Mouse (Mus musculus) MEL (cell line): ENCODE measurements at regions not wholly inside any gene's neighbourhood (a gene's known extent, or its start where the extent isn't known, plus 50 kb on each side); places are given as distances from the start of the nearest gene placed in this dataset.
A peak's percentile ranks its signal among the peaks of the same experiment; 100 is the strongest.

Source experiments
- DNase-seq: peaks from one replicate; pipeline ENCODE4 v3.0.0; 2011; ENCODE audit warnings: low read depth, low spot score
- H3K27ac ChIP-seq: 2 replicates; pipeline ENCODE4 v1.5.1; 2012; ENCODE audit warnings: low read depth, mild to moderate bottlenecking, control low read depth, low read length, moderate library complexity; ENCODE audit not compliant: control insufficient read depth
- H3K27me3 ChIP-seq, 2 experiments: fragments of 150-350 bp in 1 of 2; sonication (generic) in 1 of 2; 2 replicates each; pipeline ENCODE4 v1.6.1; 2012; ENCODE audit warnings: low read length in 2 of 2, mild to moderate bottlenecking in 2 of 2, improper control_type of control experiment in 1 of 2, moderate library complexity in 1 of 2; ENCODE audit not compliant: insufficient read depth in 2 of 2, control insufficient read depth in 1 of 2
- H3K36me3 ChIP-seq, 2 experiments: 2 replicates each; pipeline ENCODE4 v1.6.1; 2012 to 2014; ENCODE audit warnings: low read length in 2 of 2, improper control_type of control experiment in 1 of 2, inconsistent platforms in 1 of 2, mild to moderate bottlenecking in 1 of 2; ENCODE audit not compliant: insufficient read depth in 2 of 2, control insufficient read depth in 1 of 2
- H3K4me1 ChIP-seq, 2 experiments: fragments of 150-350 bp in 1 of 2; sonication (generic) in 1 of 2; 2 replicates each; pipeline ENCODE4 v1.6.1; 2012; ENCODE audit warnings: low read length in 2 of 2, improper control_type of control experiment in 1 of 2, mild to moderate bottlenecking in 1 of 2; ENCODE audit not compliant: insufficient read depth in 2 of 2, control insufficient read depth in 1 of 2
- H3K4me3 ChIP-seq, 2 experiments: fragments of 150-350 bp in 1 of 2; sonication (generic) in 1 of 2; 2 replicates each; pipeline ENCODE4 v1.5.1; 2012; ENCODE audit warnings: low read depth in 2 of 2, low read length in 2 of 2, mild to moderate bottlenecking in 2 of 2, moderate library complexity in 2 of 2, control low read depth in 1 of 2, improper control_type of control experiment in 1 of 2; ENCODE audit not compliant: control insufficient read depth in 1 of 2, insufficient read depth in 1 of 2
- H3K79me2 ChIP-seq: 2 replicates; pipeline ENCODE4 v1.6.1; 2012; ENCODE audit warnings: mild to moderate bottlenecking, low read length, moderate library complexity; ENCODE audit not compliant: control insufficient read depth, poor library complexity, insufficient read depth
- H3K9ac ChIP-seq: 2 replicates; pipeline ENCODE4 v1.6.1; 2012; ENCODE audit warnings: low read depth, mild to moderate bottlenecking, control low read depth, low read length, moderate library complexity; ENCODE audit not compliant: control insufficient read depth, poor library complexity, severe bottlenecking
- H3K9me3 ChIP-seq: fragments of 150-350 bp; sonication (generic); replicated peaks from 2 replicates; pipeline ENCODE4 v1.6.1; 2012; ENCODE audit warnings: mild to moderate bottlenecking, low read length, improper control_type of control experiment, moderate library complexity; ENCODE audit not compliant: insufficient read depth
- BHLHE40 ChIP-seq: IDR thresholded peaks from 2 replicates; pipeline ENCODE4 v1.6.1; 2012; ENCODE audit warnings: low read depth, mild to moderate bottlenecking, inconsistent platforms, low read length, improper control_type of control experiment, borderline replicate concordance
- E2F4 ChIP-seq: IDR thresholded peaks from 2 replicates; pipeline ENCODE4 v1.6.1; 2011; ENCODE audit warnings: low read depth, low read length, improper control_type of control experiment, borderline replicate concordance
- ETS1 ChIP-seq: IDR thresholded peaks from 2 replicates; pipeline ENCODE4 v1.6.1; 2012; ENCODE audit warnings: low read depth, mild to moderate bottlenecking, inconsistent platforms, low read length, improper control_type of control experiment, moderate library complexity
- GATA1 ChIP-seq: IDR thresholded peaks from 2 replicates; pipeline ENCODE4 v1.6.1; 2011; ENCODE audit warnings: low read depth, low read length, improper control_type of control experiment
- HCFC1 ChIP-seq: IDR thresholded peaks from 2 replicates; pipeline ENCODE4 v1.6.1; 2012; ENCODE audit warnings: low read depth, mild to moderate bottlenecking, inconsistent platforms, low read length, improper control_type of control experiment, moderate library complexity
- JUND ChIP-seq: IDR thresholded peaks from 2 replicates; pipeline ENCODE4 v1.6.1; 2011; ENCODE audit warnings: low read depth, mild to moderate bottlenecking, improper control_type of control experiment, low read length
- MEF2A ChIP-seq: IDR thresholded peaks from 2 replicates; pipeline ENCODE4 v1.6.1; 2014; ENCODE audit warnings: low read depth, mild to moderate bottlenecking, inconsistent platforms, low read length, improper control_type of control experiment; ENCODE audit not compliant: poor library complexity, insufficient replicate concordance, severe bottlenecking; ENCODE audit errors: extremely low read depth
- MXI1 ChIP-seq: IDR thresholded peaks from 2 replicates; pipeline ENCODE4 v1.6.1; 2011; ENCODE audit warnings: mild to moderate bottlenecking, low read depth, low read length, improper control_type of control experiment
- MYB ChIP-seq: IDR thresholded peaks from 2 replicates; pipeline ENCODE4 v1.6.1; 2011; ENCODE audit warnings: mild to moderate bottlenecking, low read depth, low read length, improper control_type of control experiment
- POLR2A ChIP-seq, 2 experiments: IDR thresholded peaks; 2 replicates each; pipeline ENCODE4 v1.6.1; 2011 to 2012; ENCODE audit warnings: low read length in 2 of 2, mild to moderate bottlenecking in 2 of 2, control low read depth in 1 of 2, improper control_type of control experiment in 1 of 2, low read depth in 1 of 2, moderate library complexity in 1 of 2; ENCODE audit not compliant: control insufficient read depth in 1 of 2, insufficient read depth in 1 of 2, poor library complexity in 1 of 2
- POLR2AphosphoS2 ChIP-seq: IDR thresholded peaks from 2 replicates; pipeline ENCODE4 v1.6.1; 2011; ENCODE audit warnings: low read length, improper control_type of control experiment
- POLR2AphosphoS5 ChIP-seq: IDR thresholded peaks from 2 replicates; pipeline ENCODE4 v1.6.1; 2012; ENCODE audit warnings: low read depth, borderline replicate concordance, mild to moderate bottlenecking, inconsistent platforms, low read length, moderate library complexity, mixed read lengths
- RAD21 ChIP-seq: IDR thresholded peaks from 2 replicates; pipeline ENCODE4 v1.6.1; 2011; ENCODE audit warnings: mild to moderate bottlenecking, low read depth, low read length, improper control_type of control experiment
- RCOR1 ChIP-seq: IDR thresholded peaks from 2 replicates; pipeline ENCODE4 v1.6.1; 2012; ENCODE audit warnings: low read depth, mild to moderate bottlenecking, inconsistent platforms, low read length, improper control_type of control experiment
- SIN3A ChIP-seq: IDR thresholded peaks from 2 replicates; pipeline ENCODE4 v1.6.1; 2012; ENCODE audit warnings: low read length, improper control_type of control experiment, inconsistent platforms
- SMC3 ChIP-seq: IDR thresholded peaks from 2 replicates; pipeline ENCODE4 v1.6.1; 2011; ENCODE audit warnings: low read depth, low read length, improper control_type of control experiment
- TAL1 ChIP-seq: IDR thresholded peaks from 2 replicates; pipeline ENCODE4 v1.6.1; 2012; ENCODE audit warnings: mild to moderate bottlenecking, inconsistent platforms, low read length, moderate library complexity, mixed read lengths
- TCF12 ChIP-seq: IDR thresholded peaks from 2 replicates; pipeline ENCODE4 v1.6.1; 2014; ENCODE audit warnings: low read depth, mild to moderate bottlenecking, inconsistent platforms, low read length, improper control_type of control experiment, moderate library complexity
- ZKSCAN1 ChIP-seq: IDR thresholded peaks from 2 replicates; pipeline ENCODE4 v1.6.1; 2012; ENCODE audit warnings: low read depth, mild to moderate bottlenecking, inconsistent platforms, low read length, improper control_type of control experiment, moderate library complexity
- ZNF384 ChIP-seq: IDR thresholded peaks from 2 replicates; pipeline ENCODE4 v1.6.1; 2012; ENCODE audit warnings: low read depth, mild to moderate bottlenecking, inconsistent platforms, low read length, improper control_type of control experiment

GRCm38 (mm10) chr15:25305801-25306200 lies 107.8 kb downstream of the Basp1 start:
- Histone ChIP-seq H3K4me3 (no peak overlapping the region), H3K79me2 (no peaks in the 10 kb centered on the region), H3K9me3 (no peaks in the 10 kb centered on the region), H3K36me3 (peaks cover 0 to 5% of the 10 kb centered on the region in 2 experiments; a peak in 2 of 4 replicates), H3K4me1 (peaks cover 8 to 12% of the 10 kb centered on the region in 2 experiments), H3K9ac (no peak overlapping the region), H3K27me3 (no peaks in the 10 kb centered on the region), H3K27ac (no peak overlapping the region)
- no peak for DNase-seq
- TF ChIP-seq RCOR1, result no peak
- TF ChIP-seq E2F4, result no peak
- no peak for TF ChIP-seq RAD21
- no peak for TF ChIP-seq JUND
- TF ChIP-seq POLR2AphosphoS5, result no peak
- TF ChIP-seq ZKSCAN1, result no peak
- TF ChIP-seq BHLHE40, result no peak
- no peak for TF ChIP-seq MYB
- TF ChIP-seq SIN3A, result no peak
- TF ChIP-seq POLR2A (IDR thresholded peaks at IDR 0.05; ENCODE audit: control insufficient read depth in 1 of 2, insufficient read depth in 1 of 2, low read depth in 1 of 2, low read length in 2 of 2, poor library complexity in 1 of 2), result no peak
- TF ChIP-seq HCFC1, result no peak
- TF ChIP-seq POLR2AphosphoS2, result no peak

DNA sequence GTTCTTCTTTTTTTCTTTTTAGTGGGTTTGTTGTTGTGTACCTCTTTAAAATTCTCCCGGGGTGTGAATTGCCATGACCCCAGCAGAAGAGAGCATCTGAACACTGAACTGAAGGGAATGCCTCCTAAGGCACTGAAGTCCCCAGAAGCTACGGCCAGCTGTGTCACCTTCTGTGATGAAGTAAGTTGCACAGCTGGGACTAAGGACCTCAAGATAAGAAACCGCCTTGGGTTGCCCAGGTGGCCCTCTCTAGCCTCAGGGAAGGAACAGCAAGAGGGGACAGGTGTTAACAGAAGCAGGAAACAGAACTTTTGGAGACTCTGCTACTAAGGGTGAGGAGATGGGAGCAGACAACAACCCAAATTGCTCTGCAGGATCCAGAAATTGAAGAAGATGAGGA lies 110.2 kb downstream of the Basp1 start:
- Histone ChIP-seq H3K27me3 (no peaks in the 10 kb centered on the region), H3K27ac (0 out of 2 replicates have a peak overlapping the region, but pooled peaks have one; percentile 27), H3K9me3 (no peaks in the 10 kb centered on the region), H3K4me1 (peaks cover 8 to 15% of the 10 kb centered on the region in 2 experiments), H3K4me3 (peak overlapping the region in 1 of 2 experiments; percentile 55; a peak in 2 of 4 replicates)
- peak; percentile 18 for DNase-seq
- TF ChIP-seq ZNF384 (no peak), ETS1 (peak; percentile 74), HCFC1 (no peak), MXI1 (no peak), TCF12 (peak; percentile 84), SMC3 (no peak), ZKSCAN1 (no peak), GATA1 (no peak), TAL1 (no peak), MEF2A (no peak)
- TF ChIP-seq, all 39 proteins: peak for 2
- peaks cover 0 to 5% of the 10 kb centered on the region in 2 experiments; a peak in 2 of 4 replicates for H3K36me3 ChIP-seq
- H3K79me2 ChIP-seq, result no peaks in the 10 kb centered on the region
- H3K9ac ChIP-seq, result no peak overlapping the region
